Mouse (Mus musculus) E14TG2a.4 (cell line): ENCODE measurements around the gene Slc9a9.

ENCODE experiments used
- CTCF ChIP-seq: conservative IDR thresholded peaks from 2 replicates; pipeline ENCODE4 v1.5.1; 2014; ENCODE audit warnings: low read length
- NANOG ChIP-seq: IDR thresholded peaks from 2 replicates; pipeline ENCODE4 v1.6.1; 2014; ENCODE audit warnings: borderline replicate concordance, low read length, mixed read lengths
- POU5F1 ChIP-seq: IDR thresholded peaks from 2 replicates; pipeline ENCODE4 v1.6.1; 2014; ENCODE audit warnings: low read length, borderline replicate concordance

DNA sequence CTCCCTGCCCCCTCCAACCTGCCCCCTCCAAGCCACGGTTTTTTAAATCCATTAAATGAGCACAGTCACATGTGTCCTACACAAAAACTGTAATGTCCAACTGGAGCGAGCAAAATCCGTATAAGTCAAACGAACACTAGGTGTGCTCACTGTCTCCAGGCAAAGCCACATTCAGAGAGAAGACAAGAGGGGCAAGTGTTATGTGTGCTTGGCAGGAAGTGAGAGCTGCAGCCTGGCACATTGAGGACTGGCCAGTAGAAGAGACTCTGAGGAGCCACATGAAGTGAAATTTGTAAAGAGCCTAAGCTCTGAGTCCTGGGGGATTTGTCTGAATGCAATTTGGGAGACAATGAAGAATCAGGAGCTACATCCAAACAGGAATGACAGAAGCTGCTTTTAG, 481.3 kb downstream of the Slc9a9 start:
- TF ChIP-seq CTCF, result no peak
- TF ChIP-seq POU5F1, result no peak
- TF ChIP-seq NANOG, result no peak
